Mouse (Mus musculus) G1E (cell line): ENCODE data around the gene Ift74.

Experiments
- CTCF ChIP-seq: IDR thresholded peaks from 2 replicates; pipeline ENCODE4 v1.5.1; 2012; ENCODE audit warnings: low read depth, low read length, inconsistent platforms, mixed read lengths
- GATA1 ChIP-seq: IDR thresholded peaks from 2 replicates; pipeline ENCODE4 v1.6.1; 2012; ENCODE audit warnings: borderline replicate concordance, low read length, inconsistent platforms, mixed read lengths
- POLR2AphosphoS5 ChIP-seq: IDR thresholded peaks from 2 replicates; pipeline ENCODE4 v1.6.1; 2012; ENCODE audit warnings: low read depth, low read length, inconsistent platforms; ENCODE audit not compliant: insufficient replicate concordance

GRCm38 (mm10) chr4:94715166-94715565 lies 100.9 kb downstream of the Ift74 start:
- TF ChIP-seq GATA1 = no peak
- no peak for TF ChIP-seq CTCF
- no peak for TF ChIP-seq POLR2AphosphoS5
